Mouse (Mus musculus): ENCODE data around the gene Mtif3. TPM values are rescaled to one million over a fixed set of nuclear protein-coding genes. Genes with fewer than 3 reads are reported as not detected.

Gene Mtif3
- polyA plus RNA-seq, 1 experiment, result 17.1 TPM

GRCm38 (mm10) chr5:146983216-146983615 is 19.6 kb upstream of the Mtif3 start:
- H3K79me3 ChIP-seq (ENCODE audit: low read depth), result no peaks in the 10 kb centered on the region
- no peak overlapping the region for H3ac ChIP-seq (ENCODE audit: control insufficient read depth, insufficient read length, low read depth)
- H3K79me2 ChIP-seq (ENCODE audit: control insufficient read depth, insufficient read depth), result no peaks in the 10 kb centered on the region
- TF ChIP-seq MYOG (IDR thresholded peaks at IDR 0.05; ENCODE audit: control insufficient read depth, extremely low read depth, insufficient read length), result no peak
- TF ChIP-seq CEBPB (IDR thresholded peaks at IDR 0.05; ENCODE audit: low read depth), result no peak
- TF ChIP-seq FOSL1 (IDR thresholded peaks at IDR 0.05; ENCODE audit: insufficient read depth, low read length, poor library complexity, severe bottlenecking), result no peak
- TF ChIP-seq MAX (IDR thresholded peaks at IDR 0.05), result no peak
- peak; percentile 82 for TF ChIP-seq CTCF (IDR thresholded peaks at IDR 0.05; ENCODE audit: control insufficient read depth, insufficient read depth, insufficient read length)
- no peak for TF ChIP-seq USF1 (IDR thresholded peaks at IDR 0.05; ENCODE audit: low read depth)
- no peak for TF ChIP-seq MYOD1 (IDR thresholded peaks at IDR 0.05; ENCODE audit: control insufficient read depth, insufficient read length, low read depth)
- H3K36me3 ChIP-seq (ENCODE audit: control insufficient read depth, insufficient read depth), result no peaks in the 10 kb centered on the region
- no peak overlapping the region for H3K4me3 ChIP-seq (ENCODE audit: insufficient read depth, poor library complexity, severe bottlenecking)
- H3K27me3 ChIP-seq (ENCODE audit: control insufficient read depth, insufficient read depth, insufficient read length), result peaks cover 9% of the 10 kb centered on the region

- TF ChIP-seq FOSL1 (IDR thresholded peaks at IDR 0.05; ENCODE audit: insufficient read depth, low read length, poor library complexity, severe bottlenecking) (no peak), USF1 (IDR thresholded peaks at IDR 0.05; ENCODE audit: low read depth) (no peak), MYOD1 (IDR thresholded peaks at IDR 0.05; ENCODE audit: control insufficient read depth, insufficient read length, low read depth) (no peak)
- H3K27me3 ChIP-seq (ENCODE audit: control insufficient read depth, insufficient read depth, insufficient read length), result peaks cover 9% of the 10 kb centered on the region
- no peak overlapping the region for H3K4me3 ChIP-seq (ENCODE audit: insufficient read depth, poor library complexity, severe bottlenecking)
Measured at GRCm38 (mm10) chr5:146981376-146981775, 17.8 kb upstream of the Mtif3 start.

GRCm38 (mm10) chr5:146974781-146975123 is 11.2 kb upstream of the Mtif3 start:
- Histone ChIP-seq H3K27me3 (ENCODE audit: control insufficient read depth, insufficient read depth, insufficient read length) (no peaks in the 10 kb centered on the region), H3K36me3 (ENCODE audit: control insufficient read depth, insufficient read depth) (no peaks in the 10 kb centered on the region), H3K4me3 (ENCODE audit: insufficient read depth, poor library complexity, severe bottlenecking) (no peak overlapping the region), H3ac (ENCODE audit: control insufficient read depth, insufficient read length, low read depth) (no peak overlapping the region), H3K79me2 (ENCODE audit: control insufficient read depth, insufficient read depth) (no peaks in the 10 kb centered on the region), H3K79me3 (ENCODE audit: low read depth) (no peaks in the 10 kb centered on the region)
- no peak for TF ChIP-seq MAX (IDR thresholded peaks at IDR 0.05)
- no peak for TF ChIP-seq USF1 (IDR thresholded peaks at IDR 0.05; ENCODE audit: low read depth)
- TF ChIP-seq CEBPB (IDR thresholded peaks at IDR 0.05; ENCODE audit: low read depth), result no peak
- TF ChIP-seq MYOG (IDR thresholded peaks at IDR 0.05; ENCODE audit: control insufficient read depth, extremely low read depth, insufficient read length), result no peak
- no peak for TF ChIP-seq FOSL1 (IDR thresholded peaks at IDR 0.05; ENCODE audit: insufficient read depth, low read length, poor library complexity, severe bottlenecking)
- no peak for TF ChIP-seq CTCF (IDR thresholded peaks at IDR 0.05; ENCODE audit: control insufficient read depth, insufficient read depth, insufficient read length)
- TF ChIP-seq MYOD1 (IDR thresholded peaks at IDR 0.05; ENCODE audit: control insufficient read depth, insufficient read length, low read depth), result no peak

More at GRCm38 (mm10) chr5:146981376-146981775, 17.8 kb upstream of the Mtif3 start:
- no peaks in the 10 kb centered on the region for H3K79me2 ChIP-seq (ENCODE audit: control insufficient read depth, insufficient read depth)
- no peaks in the 10 kb centered on the region for H3K79me3 ChIP-seq (ENCODE audit: low read depth)
- no peak overlapping the region for H3ac ChIP-seq (ENCODE audit: control insufficient read depth, insufficient read length, low read depth)
- H3K36me3 ChIP-seq (ENCODE audit: control insufficient read depth, insufficient read depth), result no peaks in the 10 kb centered on the region

- Histone ChIP-seq H3K79me3 (ENCODE audit: low read depth) (no peaks in the 10 kb centered on the region), H3ac (ENCODE audit: control insufficient read depth, insufficient read length, low read depth) (no peak overlapping the region), H3K36me3 (ENCODE audit: control insufficient read depth, insufficient read depth) (no peaks in the 10 kb centered on the region), H3K4me3 (ENCODE audit: insufficient read depth, poor library complexity, severe bottlenecking) (no peak overlapping the region), H3K79me2 (ENCODE audit: control insufficient read depth, insufficient read depth) (no peaks in the 10 kb centered on the region), H3K27me3 (ENCODE audit: control insufficient read depth, insufficient read depth, insufficient read length) (no peaks in the 10 kb centered on the region)
- TF ChIP-seq USF1 (IDR thresholded peaks at IDR 0.05; ENCODE audit: low read depth) (no peak), MYOG (IDR thresholded peaks at IDR 0.05; ENCODE audit: control insufficient read depth, extremely low read depth, insufficient read length) (no peak), MAX (IDR thresholded peaks at IDR 0.05) (no peak), CTCF (IDR thresholded peaks at IDR 0.05; ENCODE audit: control insufficient read depth, insufficient read depth, insufficient read length) (no peak), FOSL1 (IDR thresholded peaks at IDR 0.05; ENCODE audit: insufficient read depth, low read length, poor library complexity, severe bottlenecking) (no peak), CEBPB (IDR thresholded peaks at IDR 0.05; ENCODE audit: low read depth) (no peak), MYOD1 (IDR thresholded peaks at IDR 0.05; ENCODE audit: control insufficient read depth, insufficient read length, low read depth) (no peak)
Measured at GRCm38 (mm10) chr5:146973858-146974780, 10.5 kb upstream of the Mtif3 start.

- H3K36me3 ChIP-seq (ENCODE audit: control insufficient read depth, insufficient read depth), result no peaks in the 10 kb centered on the region
Measured at GRCm38 (mm10) chr5:146973353-146973752, 9.8 kb upstream of the Mtif3 start.

More at GRCm38 (mm10) chr5:146973353-146973752, 9.8 kb upstream of the Mtif3 start:
- no peaks in the 10 kb centered on the region for H3K27me3 ChIP-seq (ENCODE audit: control insufficient read depth, insufficient read depth, insufficient read length)
- H3K79me3 ChIP-seq (ENCODE audit: low read depth), result no peaks in the 10 kb centered on the region
- TF ChIP-seq USF1 (IDR thresholded peaks at IDR 0.05; ENCODE audit: low read depth) (no peak), FOSL1 (IDR thresholded peaks at IDR 0.05; ENCODE audit: insufficient read depth, low read length, poor library complexity, severe bottlenecking) (no peak), MYOG (IDR thresholded peaks at IDR 0.05; ENCODE audit: control insufficient read depth, extremely low read depth, insufficient read length) (no peak), MYOD1 (IDR thresholded peaks at IDR 0.05; ENCODE audit: control insufficient read depth, insufficient read length, low read depth) (no peak), CEBPB (IDR thresholded peaks at IDR 0.05; ENCODE audit: low read depth) (no peak), CTCF (IDR thresholded peaks at IDR 0.05; ENCODE audit: control insufficient read depth, insufficient read depth, insufficient read length) (no peak), MAX (IDR thresholded peaks at IDR 0.05) (no peak)
- no peak overlapping the region for H3ac ChIP-seq (ENCODE audit: control insufficient read depth, insufficient read length, low read depth)
- H3K79me2 ChIP-seq (ENCODE audit: control insufficient read depth, insufficient read depth), result no peaks in the 10 kb centered on the region
- H3K4me3 ChIP-seq (ENCODE audit: insufficient read depth, poor library complexity, severe bottlenecking), result no peak overlapping the region

All from C2C12 (cell line).